Mouse (Mus musculus) frontal cortex, postnatal 10 days (tissue): ENCODE data around the gene Znfx1.
"Not testable (repeated sequence)": the region's sequence is repeated elsewhere in the genome, so short reads cannot be mapped to it uniquely, and the experiment has no call there.

ENCODE experiments used
- DNase-seq, 2 experiments: peaks; one replicate each; pipeline ENCODE4 v3.0.0; 2022; ENCODE audit warnings: low spot score in 2 of 2, mixed read lengths in 1 of 2

Znfx1 gene

DNA sequence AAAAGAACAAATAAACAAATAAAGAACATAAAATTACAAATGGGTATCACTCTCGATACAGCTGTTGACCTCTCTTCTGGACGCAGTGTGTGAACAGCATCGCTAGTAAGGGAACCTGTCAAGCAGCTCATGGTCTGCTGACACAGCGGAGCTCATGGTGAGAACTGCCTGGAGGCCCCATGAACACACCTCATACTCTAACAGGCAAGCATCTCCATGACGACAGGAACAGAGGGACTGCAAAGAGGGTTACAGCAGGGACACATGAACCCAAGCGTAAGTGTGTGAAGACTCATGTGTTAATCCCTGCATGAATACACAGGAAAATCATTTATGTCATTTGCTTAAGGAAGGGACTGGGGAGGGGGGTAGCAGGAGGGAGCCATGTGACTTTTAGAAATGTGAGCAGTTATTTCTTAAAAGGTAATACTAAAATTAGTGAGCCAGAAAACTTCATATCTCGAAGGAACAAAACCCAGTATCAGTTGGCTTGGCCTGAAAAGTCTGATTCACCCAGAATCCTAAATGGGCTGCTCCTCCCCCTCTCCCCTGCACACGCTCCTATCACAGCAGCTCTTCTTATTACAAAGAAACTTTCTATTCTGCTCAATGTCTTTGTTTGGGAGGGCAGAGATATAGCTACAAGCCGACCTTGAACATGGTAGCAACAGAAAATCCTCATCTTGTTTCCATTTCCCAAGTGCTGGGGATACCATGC is 9.5 kb downstream of the Znfx1 start:
- DNase-seq, result no peak

GRCm38 (mm10) chr2:167048698-167049358 is 14.0 kb downstream of the Znfx1 start:
- no peak for DNase-seq

GRCm38 (mm10) chr2:167048223-167048622 is 14.6 kb downstream of the Znfx1 start:
- no peak for DNase-seq

GRCm38 (mm10) chr2:167043400-167044121 is 19.3 kb downstream of the Znfx1 start:
- no peak for DNase-seq

- no peak for DNase-seq
Observed at GRCm38 (mm10) chr2:167039386-167039785, 23.4 kb downstream of the Znfx1 start.

DNA sequence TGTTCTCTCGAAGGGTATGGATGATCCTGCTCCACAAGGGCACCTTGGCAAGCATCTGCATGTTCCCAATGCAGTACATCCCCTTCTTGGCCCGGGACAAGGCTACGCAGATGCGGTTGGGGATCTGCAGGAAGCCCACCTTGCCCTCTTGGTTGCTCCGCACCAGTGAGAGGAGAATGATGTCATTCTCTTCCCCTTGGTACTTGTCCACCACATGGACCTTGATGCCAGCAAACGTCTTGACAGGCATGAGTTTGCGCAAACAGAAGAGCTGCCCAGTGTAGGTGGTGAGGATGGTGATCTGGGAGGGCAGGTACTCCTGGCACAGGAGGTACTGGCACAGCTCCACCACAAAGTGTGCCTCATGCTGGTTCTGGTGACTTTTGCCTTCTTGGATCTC is 24.1 kb downstream of the Znfx1 start:
- DNase-seq, result no peak

- DNase-seq, result no peak
Observed at GRCm38 (mm10) chr2:167038297-167038696, 24.5 kb downstream of the Znfx1 start.

DNA sequence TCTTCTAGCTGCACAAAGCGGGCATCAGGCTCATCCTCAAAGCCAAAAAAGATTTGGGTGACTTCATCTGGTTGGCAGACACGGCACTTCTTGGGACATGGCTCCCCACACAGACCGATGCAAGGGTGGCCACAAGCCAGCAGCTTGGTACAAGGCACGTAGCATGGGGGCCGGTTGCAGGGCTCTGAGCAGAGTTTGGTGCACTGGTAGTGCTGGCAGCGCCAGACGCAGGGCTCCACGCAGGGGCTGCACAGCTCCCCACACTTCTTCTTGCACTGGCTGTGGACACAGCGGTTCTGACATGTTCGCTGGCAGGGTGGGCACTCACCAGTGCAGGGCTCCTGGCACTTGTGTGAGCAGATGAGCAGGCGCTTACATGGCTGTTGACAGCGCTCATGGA is 25.1 kb downstream of the Znfx1 start:
- no peak for DNase-seq

- DNase-seq, result no peak
Observed at GRCm38 (mm10) chr2:167030507-167030906, 32.3 kb downstream of the Znfx1 start.

- no peak for DNase-seq
Observed at GRCm38 (mm10) chr2:167028553-167028952, 34.3 kb downstream of the Znfx1 start.

- no peak for DNase-seq
Observed at GRCm38 (mm10) chr2:167019396-167019795, 43.4 kb downstream of the Znfx1 start.

GRCm38 (mm10) chr2:167015382-167015718 is 47.5 kb downstream of the Znfx1 start:
- DNase-seq, result no peak

GRCm38 (mm10) chr2:167014702-167015381 is 48.0 kb downstream of the Znfx1 start, which contains the start of gene Ddx27:
TSS of gene Ddx27 (plus strand) at chr2:167015193.
- DNase-seq, result peak; percentile 79 to 92

- DNase-seq, result no peak
Observed at GRCm38 (mm10) chr2:167010546-167010945, 52.3 kb downstream of the Znfx1 start.

- DNase-seq, result no peak
Observed at GRCm38 (mm10) chr2:167009483-167009882, 53.3 kb downstream of the Znfx1 start.

- not testable (repeated sequence) for DNase-seq
Observed at GRCm38 (mm10) chr2:167007565-167007964, 55.2 kb downstream of the Znfx1 start.

- DNase-seq, result no peak
Observed at GRCm38 (mm10) chr2:167007001-167007491, 55.8 kb downstream of the Znfx1 start.

DNA sequence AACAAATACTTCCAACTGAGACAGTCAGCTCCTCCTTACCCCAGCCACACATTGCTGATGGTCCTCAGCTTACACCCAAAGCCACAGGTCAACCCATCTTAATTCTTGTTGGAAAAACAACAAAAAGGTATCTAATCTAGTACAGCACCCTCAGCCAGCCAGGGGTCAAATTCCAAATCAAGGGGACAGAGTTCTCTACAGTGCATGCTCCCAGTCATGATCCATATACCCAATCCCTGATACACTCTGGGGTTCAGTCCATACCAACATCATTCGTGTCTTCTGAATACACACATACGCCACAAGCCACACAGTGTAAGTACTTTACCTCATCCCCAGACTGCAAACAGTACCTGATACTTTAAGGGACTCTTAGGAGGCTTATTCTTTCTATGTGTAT is 56.5 kb downstream of the Znfx1 start:
- DNase-seq, result no peak

DNA sequence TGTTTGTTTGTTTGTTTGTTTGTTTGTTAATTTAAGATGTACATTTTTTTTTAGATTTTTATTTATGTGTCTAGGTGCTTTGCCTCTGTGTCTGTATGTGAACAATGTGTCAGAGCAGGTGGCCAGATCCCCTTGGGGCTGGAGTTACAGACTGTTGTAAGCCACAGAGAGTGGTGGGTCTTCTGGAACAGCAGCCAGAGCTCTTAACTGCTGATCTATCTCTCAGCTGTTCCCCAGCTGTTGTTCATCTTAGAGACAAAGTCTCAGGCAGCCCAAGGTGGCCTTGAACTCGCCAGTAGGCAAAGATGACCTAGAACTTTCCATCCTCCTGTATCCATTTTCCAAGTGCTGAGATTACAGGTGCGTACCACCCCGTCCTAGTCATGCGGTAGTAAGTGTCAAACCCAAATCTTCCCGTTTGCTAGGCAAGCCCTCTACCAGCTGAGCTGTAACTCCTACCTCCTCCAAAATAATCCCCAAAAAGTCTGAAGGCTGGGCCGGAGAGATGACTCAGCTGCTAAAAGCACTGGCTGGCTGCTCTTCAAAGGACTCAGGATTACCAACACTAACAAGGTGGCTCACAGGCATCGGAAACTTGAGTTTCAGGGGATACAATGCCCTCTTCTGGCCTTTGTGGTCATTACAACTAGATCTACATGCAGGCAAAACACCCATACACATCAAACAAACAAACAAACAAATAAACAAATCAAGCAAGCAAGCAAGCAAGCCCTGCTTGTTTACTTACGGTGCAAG is 58.5 kb downstream of the Znfx1 start:
- DNase-seq, result peak in 1 of 2 experiments; percentile 34

- no peak for DNase-seq
Observed at GRCm38 (mm10) chr2:167001486-167001885, 61.3 kb downstream of the Znfx1 start.

GRCm38 (mm10) chr2:166996533-166996894 is 66.3 kb downstream of the Znfx1 start:
- DNase-seq, result no peak
